Mouse (Mus musculus) activated CD4-positive, CD25-positive, alpha-beta regulatory T cell, adult 4 months (primary cell): ENCODE data around the gene Pde1c. TPM values are rescaled to one million over a fixed set of nuclear protein-coding genes. Genes with fewer than 3 reads are reported as not detected.
"Not testable (repeated sequence)": the region's sequence is repeated elsewhere in the genome, so short reads cannot be mapped to it uniquely, and the experiment has no call there.

Experiments used
- ATAC-seq: one replicate; pipeline ENCODE4 v1.8.0; 2017
- polyA plus RNA-seq, 2 experiments: library from polyadenylated mRNA; unstranded; fragments of 100-300 nt; shearing (Covaris generic); gene quantifications; one replicate each; pipeline ENCODE4 v1.2.1; 2017

Pde1c gene
- polyA plus RNA-seq = under 1 TPM; 0.14 to 0.44 TPM

GRCm38 (mm10) chr6:56568470-56569372, at the start of gene Pde1c:
Gene Pde1c (minus strand): TSS chr6:56569103.
- ATAC-seq = peak; percentile 75

GRCm38 (mm10) chr6:56616982-56617613, 48.2 kb upstream of the Pde1c start:
- ATAC-seq = no peak

- ATAC-seq = no peak
These were observed 47.5 kb upstream of the Pde1c start for GRCm38 (mm10) chr6:56616228-56616981.

GRCm38 (mm10) chr6:56609529-56609928, 40.6 kb upstream of the Pde1c start:
- not testable (repeated sequence) for ATAC-seq

- peak; percentile 61 for ATAC-seq
These were observed 39.4 kb upstream of the Pde1c start for GRCm38 (mm10) chr6:56608277-56608676.

- ATAC-seq = no peak
These were observed 10.7 kb upstream of the Pde1c start for GRCm38 (mm10) chr6:56579568-56579967.

- no peak for ATAC-seq
These were observed 8.0 kb downstream of the Pde1c start for GRCm38 (mm10) chr6:56560891-56561290.

GRCm38 (mm10) chr6:56560474-56560888, 8.4 kb downstream of the Pde1c start:
- no peak for ATAC-seq

- ATAC-seq = no peak
These were observed 10.2 kb downstream of the Pde1c start for GRCm38 (mm10) chr6:56558711-56559110.

- no peak for ATAC-seq
These were observed 13.1 kb downstream of the Pde1c start for GRCm38 (mm10) chr6:56555848-56556247.

- no peak for ATAC-seq
These were observed 13.5 kb downstream of the Pde1c start for GRCm38 (mm10) chr6:56555382-56555781.

GRCm38 (mm10) chr6:56551022-56551421, 17.9 kb downstream of the Pde1c start:
- ATAC-seq = no peak

- ATAC-seq = no peak
These were observed 28.7 kb downstream of the Pde1c start for GRCm38 (mm10) chr6:56540247-56540646.

GRCm38 (mm10) chr6:56534653-56535052, 34.2 kb downstream of the Pde1c start:
- no peak for ATAC-seq

GRCm38 (mm10) chr6:56532257-56532656, 36.6 kb downstream of the Pde1c start:
- ATAC-seq = no peak

GRCm38 (mm10) chr6:56523938-56524866, 44.7 kb downstream of the Pde1c start:
- no peak for ATAC-seq

GRCm38 (mm10) chr6:56489161-56489560, 79.7 kb downstream of the Pde1c start:
- no peak for ATAC-seq

GRCm38 (mm10) chr6:56485078-56485477, 83.8 kb downstream of the Pde1c start:
- ATAC-seq = no peak

- ATAC-seq = no peak
These were observed 87.9 kb downstream of the Pde1c start for GRCm38 (mm10) chr6:56480914-56481482.

- no peak for ATAC-seq
These were observed 92.3 kb downstream of the Pde1c start for GRCm38 (mm10) chr6:56476581-56476980.

- no peak for ATAC-seq
These were observed 110.8 kb downstream of the Pde1c start for GRCm38 (mm10) chr6:56458098-56458497.

GRCm38 (mm10) chr6:56447917-56448316, 121.0 kb downstream of the Pde1c start:
- ATAC-seq = no peak
